Mouse (Mus musculus) brain, embryonic 14.5 days (tissue): ENCODE measurements around the gene Mfsd13b.

ENCODE experiments used
- CTCF ChIP-seq: fragments of 200-500 bp; IDR thresholded peaks from 2 replicates; pipeline ENCODE4 v1.5.1; 2012; ENCODE audit warnings: inconsistent platforms, mild to moderate bottlenecking, moderate library complexity, borderline replicate concordance; ENCODE audit not compliant: insufficient read depth, insufficient read length; ENCODE audit errors: extremely low read depth
- POLR2A ChIP-seq: fragments of 200-500 bp; IDR thresholded peaks from 2 replicates; pipeline ENCODE4 v1.6.1; 2012; ENCODE audit warnings: mild to moderate bottlenecking, inconsistent platforms, borderline replicate concordance; ENCODE audit not compliant: poor library complexity, insufficient read depth, insufficient read length, severe bottlenecking; ENCODE audit errors: extremely low read depth

- TF ChIP-seq CTCF (no peak), POLR2A (no peak)
Observed at GRCm38 (mm10) chr7:121040595-121040994, 58.3 kb downstream of the Mfsd13b start.
